Mouse (Mus musculus) liver, embryonic 14.5 days (tissue): ENCODE results near the gene Hspa12b.

Experiments used
- CTCF ChIP-seq: IDR thresholded peaks from 2 replicates; pipeline ENCODE4 v1.5.1; 2016; ENCODE audit warnings: antibody characterized with exemption, low read depth, control low read depth
- EP300 ChIP-seq: IDR thresholded peaks from 2 replicates; pipeline ENCODE4 v1.6.1; 2016; ENCODE audit warnings: antibody characterized with exemption, low read depth

GRCm38 (mm10) chr2:131128211-131128610, 1.1 kb downstream of the Hspa12b start:
- no peak for TF ChIP-seq CTCF
- no peak for TF ChIP-seq EP300
